Mouse (Mus musculus): ENCODE measurements around the gene Gm3573. TPM values are rescaled to one million over a fixed set of nuclear protein-coding genes. Genes with fewer than 3 reads are reported as not detected.
"Not testable (repeated sequence)": the region's sequence is repeated elsewhere in the genome, so short reads cannot be mapped to it uniquely, and the experiment has no call there.

Gm3573 gene
- total RNA-seq (2017), result not detected in 2 replicates

DNA sequence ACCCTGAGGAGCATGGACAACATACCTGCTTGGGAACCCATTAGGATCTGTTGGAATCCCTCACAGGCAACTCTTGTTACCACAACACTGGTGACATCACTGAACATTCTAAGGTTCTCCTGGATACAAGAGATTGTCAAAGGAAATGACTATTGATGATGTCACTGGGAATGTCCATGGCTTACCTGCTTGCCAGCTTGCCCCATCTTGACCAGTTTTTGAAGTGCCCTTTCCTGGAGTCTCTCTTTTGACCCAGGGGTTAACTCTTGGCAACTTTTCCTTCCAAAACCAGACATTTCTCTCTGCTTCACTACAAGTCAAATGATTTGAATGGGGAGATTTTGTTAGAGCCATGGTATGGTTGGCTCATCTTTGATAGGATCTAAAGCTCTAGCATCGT lies at the start of gene Gm3573:
Gm3573 (minus strand) TSS at position 101 of the 400 bp plus-strand sequence.
- ATAC-seq (ENCODE audit: extremely low read depth, insufficient number of reproducible peaks, low FRiP score, poor library complexity, severe bottlenecking), result not testable (repeated sequence)

DNA sequence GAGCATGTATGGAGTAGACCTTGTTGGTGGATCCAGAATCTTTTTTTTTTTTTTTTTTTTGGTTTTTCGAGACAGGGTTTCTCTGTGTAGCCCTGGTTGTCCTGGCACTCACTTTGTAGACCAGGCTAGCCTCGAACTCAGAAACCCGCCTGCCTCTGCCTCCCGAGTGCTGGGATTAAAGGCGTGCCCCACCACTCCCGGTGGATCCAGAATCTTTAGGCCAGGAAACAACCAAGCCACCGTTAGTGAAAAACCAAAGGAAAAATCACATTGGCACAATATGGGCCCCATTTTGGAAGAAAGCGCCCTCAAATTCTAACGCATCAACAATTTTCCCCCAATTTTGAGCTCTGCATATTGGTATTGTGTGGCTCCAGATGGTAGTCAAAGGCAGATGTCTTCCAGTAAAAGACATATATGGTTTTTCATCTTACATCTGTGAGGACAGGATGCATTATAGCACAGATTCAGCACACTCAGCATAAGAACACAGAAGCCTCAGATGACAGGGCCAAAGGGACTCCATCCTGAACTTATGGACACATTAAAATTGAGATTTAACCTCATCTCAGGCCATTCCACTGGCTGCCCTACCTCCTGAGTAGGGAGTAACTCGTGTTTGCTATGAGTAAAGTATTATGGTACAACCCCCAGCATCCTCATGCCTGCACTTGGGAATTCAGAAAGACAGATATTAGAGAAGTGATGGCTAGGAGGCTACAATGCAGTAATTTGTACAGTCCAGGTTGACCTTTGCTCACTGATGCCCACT lies 26.4 kb upstream of the Gm3573 start:
- not testable (repeated sequence) for ATAC-seq (ENCODE audit: extremely low read depth, insufficient number of reproducible peaks, low FRiP score, poor library complexity, severe bottlenecking)

DNA sequence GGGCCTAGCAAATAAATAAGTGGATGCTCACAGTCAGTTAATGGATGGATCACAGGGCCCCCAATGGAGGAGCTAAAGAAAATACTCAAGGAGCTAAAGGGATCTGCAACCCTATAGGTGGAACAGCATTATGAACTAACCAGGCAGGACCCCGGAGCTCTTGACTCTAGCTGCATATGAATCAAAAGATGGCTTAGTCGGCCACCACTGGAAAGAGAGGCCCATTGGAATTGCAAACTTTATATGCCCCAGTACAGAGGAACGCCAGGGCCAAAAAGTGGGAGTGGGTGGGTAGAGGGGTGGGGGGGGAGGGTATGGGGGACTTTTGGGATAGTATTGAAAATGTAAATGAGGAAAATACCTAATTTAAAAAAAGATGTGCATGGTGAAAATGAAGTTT lies 6.7 kb downstream of the Gm3573 start:
- ATAC-seq (ENCODE audit: extremely low read depth, insufficient number of reproducible peaks, low FRiP score, poor library complexity, severe bottlenecking), result not testable (repeated sequence)

DNA sequence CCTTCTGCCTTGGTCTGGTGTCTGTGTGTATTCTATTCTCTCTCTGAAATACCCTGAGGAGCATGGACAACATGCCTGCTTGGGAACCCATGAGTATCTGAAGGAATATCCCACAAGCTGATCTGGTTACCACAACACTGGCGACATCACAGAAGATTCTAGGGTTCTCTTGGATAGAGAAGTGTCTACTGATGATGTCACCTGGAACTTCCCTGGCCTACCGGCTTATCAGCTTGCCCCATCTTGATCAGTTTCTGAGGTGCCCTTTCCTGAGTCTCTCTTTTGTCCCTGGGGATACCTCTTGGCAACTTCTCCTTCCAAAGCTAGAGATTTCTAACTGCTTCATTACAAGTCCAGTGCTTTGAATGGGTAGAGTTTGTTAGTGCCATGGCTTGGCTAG lies 28.1 kb downstream of the Gm3573 start, which contains the start of gene Gm17027:
Gm17027 (minus strand) TSS at position 101 of the 400 bp plus-strand sequence.
- not testable (repeated sequence) for ATAC-seq (ENCODE audit: extremely low read depth, insufficient number of reproducible peaks, low FRiP score, poor library complexity, severe bottlenecking)

Other genes with a start within 250 kb of the Gm3573 start
- 0.47 TPM in 1 of 2 replicates, not detected in the other for gene 1700024B05Rik, start 246.8 kb downstream of the Gm3573 start, total RNA-seq (2017)
- not detected in 2 replicates for gene Gm6401, start 222.9 kb downstream of the Gm3573 start, total RNA-seq (2017)
- gene Gm3543, start 207.5 kb downstream of the Gm3573 start, total RNA-seq (2017), result not detected in 2 replicates
- gene Gm7951, start 73.4 kb downstream of the Gm3573 start, total RNA-seq (2017), result not detected in 2 replicates
- not detected in 2 replicates for gene Gm17027, start 28.2 kb downstream of the Gm3573 start, total RNA-seq (2017)
- not detected in 2 replicates for gene Gm17026, start 69.3 kb upstream of the Gm3573 start, total RNA-seq (2017)
- not detected in 2 replicates for gene Gm9611, start 106.6 kb upstream of the Gm3573 start, total RNA-seq (2017)
- not detected in 2 replicates for gene Gm7995, start 119.4 kb upstream of the Gm3573 start, total RNA-seq (2017)
- gene Gm8005, start 248.9 kb upstream of the Gm3573 start, total RNA-seq (2017), result not detected in 2 replicates